Mouse (Mus musculus) stomach, embryonic 16.5 days (tissue): ENCODE data around the gene Ackr2. TPM values are rescaled to one million over a fixed set of nuclear protein-coding genes. Genes with fewer than 3 reads are reported as not detected.

Source experiments
- ATAC-seq: fragments of 200-750 bp; cut with Nextera tagmentation; 2 replicates; pipeline ENCODE4 v1.8.0; 2017; ENCODE audit warnings: moderate number of reproducible peaks, moderate TSS enrichment; ENCODE audit not compliant: insufficient read depth, low FRiP score
- H3K27ac ChIP-seq: fragments of 300-500 bp; sonication (generic); 2 replicates; pipeline ENCODE4 v1.5.1; 2014; ENCODE audit warnings: low read length
- H3K27me3 ChIP-seq: fragments of 300-500 bp; sonication (generic); 2 replicates; pipeline ENCODE4 v1.6.1; 2014; ENCODE audit warnings: low read length, control low read depth, mixed read lengths; ENCODE audit not compliant: control insufficient read depth, insufficient read depth
- H3K36me3 ChIP-seq: fragments of 300-500 bp; sonication (generic); 2 replicates; pipeline ENCODE4 v1.6.1; 2014; ENCODE audit warnings: low read length; ENCODE audit not compliant: control insufficient read depth, insufficient read depth
- H3K4me1 ChIP-seq: fragments of 300-500 bp; sonication (generic); 2 replicates; pipeline ENCODE4 v1.6.1; 2014; ENCODE audit warnings: low read length, control low read depth, mixed read lengths; ENCODE audit not compliant: control insufficient read depth, insufficient read depth
- H3K4me2 ChIP-seq: fragments of 300-500 bp; sonication (generic); 2 replicates; pipeline ENCODE4 v1.6.1; 2014; ENCODE audit warnings: low read depth, low read length, mixed read lengths
- H3K4me3 ChIP-seq: fragments of 300-500 bp; sonication (generic); replicated peaks from 2 replicates; pipeline ENCODE4 v1.5.1; 2014; ENCODE audit warnings: mild to moderate bottlenecking, low read length
- H3K9ac ChIP-seq: fragments of 300-500 bp; sonication (generic); 2 replicates; pipeline ENCODE4 v1.6.1; 2014; ENCODE audit warnings: low read length
- H3K9me3 ChIP-seq: fragments of 300-500 bp; sonication (generic); replicated peaks from 2 replicates; pipeline ENCODE4 v1.6.1; 2016; ENCODE audit warnings: low read length, control low read depth; ENCODE audit not compliant: control insufficient read depth
- WGBS: fragments of 180-500 bp; shearing (Covaris S2); extraction: QIAGEN DNeasy Blood & Tissue Kit; methylation state at CpG from one replicate; pipeline ENCODE4 v1.1.7; 2014; 5-methylcytosine and 5-hydroxymethylcytosine counted together
- polyA plus RNA-seq: library from polyadenylated mRNA; unstranded; fragments of >200 nt; fragmentation: Nextera tagmentation; extraction: Ambion mirVana; gene quantifications from 2 replicates; pipeline ENCODE4 v1.2.1, GENCODE M21; 2015

Gene Ackr2
- polyA plus RNA-seq, 1 experiment from 2014 or later: 0.63 TPM

- Histone ChIP-seq H3K4me2 (no peak overlapping the region), H3K27me3 (no peaks in the 10 kb centered on the region), H3K27ac (no peak overlapping the region), H3K9ac (no peak overlapping the region), H3K9me3 (no peaks in the 10 kb centered on the region), H3K4me1 (peaks cover 11% of the 10 kb centered on the region; the same call in 1 of the 2 replicates), H3K4me3 (no peak overlapping the region), H3K36me3 (no peaks in the 10 kb centered on the region)
- 62% methylated on average over 6 of the region's 6 CpGs for WGBS
- ATAC-seq: no peak
Observed at GRCm38 (mm10) chr9:121899306-121899705, 1.2 kb downstream of the Ackr2 start.

GRCm38 (mm10) chr9:121900282-121900855, 2.2 kb downstream of the Ackr2 start:
- no peak overlapping the region for H3K9ac ChIP-seq
- H3K9me3 ChIP-seq: no peaks in the 10 kb centered on the region
- H3K4me3 ChIP-seq: no peak overlapping the region
- no peaks in the 10 kb centered on the region for H3K27me3 ChIP-seq
- peaks cover 3% of the 10 kb centered on the region; the same call in 1 of the 2 replicates for H3K4me1 ChIP-seq
- no peak for ATAC-seq
- H3K27ac ChIP-seq: no peak overlapping the region
- no peaks in the 10 kb centered on the region for H3K36me3 ChIP-seq
- WGBS: 84% methylated on average over 5 of the region's 5 CpGs
- no peak overlapping the region for H3K4me2 ChIP-seq

GRCm38 (mm10) chr9:121901710-121902700, 3.9 kb downstream of the Ackr2 start:
- Histone ChIP-seq H3K4me1 (peaks cover 3% of the 10 kb centered on the region; the same call in 1 of the 2 replicates), H3K9ac (no peak overlapping the region), H3K4me2 (no peak overlapping the region), H3K36me3 (no peaks in the 10 kb centered on the region), H3K27me3 (no peaks in the 10 kb centered on the region), H3K4me3 (no peak overlapping the region), H3K9me3 (no peaks in the 10 kb centered on the region), H3K27ac (no peak overlapping the region)
- no peak for ATAC-seq
- 62% methylated on average over 5 of the region's 5 CpGs for WGBS

GRCm38 (mm10) chr9:121903476-121904305, 5.5 kb downstream of the Ackr2 start:
- Histone ChIP-seq H3K9ac (no peak overlapping the region), H3K27ac (no peak overlapping the region), H3K9me3 (no peaks in the 10 kb centered on the region), H3K36me3 (no peaks in the 10 kb centered on the region), H3K4me3 (no peak overlapping the region), H3K4me1 (no peaks in the 10 kb centered on the region), H3K27me3 (no peaks in the 10 kb centered on the region), H3K4me2 (no peak overlapping the region)
- ATAC-seq: peak; percentile 40; the same call in 1 of the 2 replicates
- 78% methylated on average over 8 of the region's 8 CpGs for WGBS

- WGBS: 68% methylated on average over 4 of the region's 4 CpGs
- no peak overlapping the region for H3K4me3 ChIP-seq
- ATAC-seq: no peak
- no peak overlapping the region for H3K9ac ChIP-seq
- no peak overlapping the region for H3K27ac ChIP-seq
- no peaks in the 10 kb centered on the region for H3K27me3 ChIP-seq
- H3K4me1 ChIP-seq: no peaks in the 10 kb centered on the region
- no peaks in the 10 kb centered on the region for H3K36me3 ChIP-seq
- no peaks in the 10 kb centered on the region for H3K9me3 ChIP-seq
- H3K4me2 ChIP-seq: no peak overlapping the region
Observed at GRCm38 (mm10) chr9:121904319-121904718, 6.2 kb downstream of the Ackr2 start.

GRCm38 (mm10) chr9:121904946-121905345, 6.8 kb downstream of the Ackr2 start:
- no peak overlapping the region for H3K27ac ChIP-seq
- no peaks in the 10 kb centered on the region for H3K36me3 ChIP-seq
- no peaks in the 10 kb centered on the region for H3K4me1 ChIP-seq
- no peak overlapping the region for H3K4me3 ChIP-seq
- no peaks in the 10 kb centered on the region for H3K27me3 ChIP-seq
- no peak for ATAC-seq
- no peak overlapping the region for H3K9ac ChIP-seq
- no peak overlapping the region for H3K4me2 ChIP-seq
- no peaks in the 10 kb centered on the region for H3K9me3 ChIP-seq
- WGBS: 88% methylated on average over 7 of the region's 7 CpGs

- Histone ChIP-seq H3K27me3 (no peaks in the 10 kb centered on the region), H3K4me1 (no peaks in the 10 kb centered on the region), H3K36me3 (no peaks in the 10 kb centered on the region), H3K9ac (no peak overlapping the region), H3K27ac (no peak overlapping the region), H3K4me2 (no peak overlapping the region), H3K9me3 (no peaks in the 10 kb centered on the region), H3K4me3 (no peak overlapping the region)
- ATAC-seq: no peak
- WGBS: 68% methylated on average over 4 of the region's 4 CpGs
Observed at GRCm38 (mm10) chr9:121905556-121906185, 7.5 kb downstream of the Ackr2 start.

- Histone ChIP-seq H3K4me2 (no peak overlapping the region), H3K27me3 (no peaks in the 10 kb centered on the region), H3K36me3 (no peaks in the 10 kb centered on the region), H3K9ac (no peak overlapping the region), H3K4me3 (no peak overlapping the region), H3K4me1 (no peaks in the 10 kb centered on the region), H3K27ac (no peak overlapping the region), H3K9me3 (no peaks in the 10 kb centered on the region)
- ATAC-seq: no peak
- 84% methylated on average over 5 of the region's 5 CpGs for WGBS
Observed at GRCm38 (mm10) chr9:121906456-121906855, 8.3 kb downstream of the Ackr2 start.
